Mouse (Mus musculus) ES-E14 (cell line): Measurements from ENCODE around the gene Rmnd5b. TPM values are rescaled to one million over a fixed set of nuclear protein-coding genes. Genes with fewer than 3 reads are reported as not detected.
"Not testable (repeated sequence)": the region's sequence is repeated elsewhere in the genome, so short reads cannot be mapped to it uniquely, and the experiment has no call there.

Experiments
- DNase-seq: peaks from one replicate; pipeline ENCODE4 v3.0.0-alpha.2; 2013; ENCODE audit warnings: low read depth, low spot score
- H3K27ac ChIP-seq: 2 replicates; pipeline ENCODE4 v1.5.1; 2012; ENCODE audit warnings: low read depth, mild to moderate bottlenecking, low read length, moderate library complexity, mixed read lengths; ENCODE audit not compliant: poor library complexity, insufficient read depth, severe bottlenecking
- H3K36me3 ChIP-seq: 2 replicates; pipeline ENCODE4 v1.6.1; 2012; ENCODE audit warnings: mild to moderate bottlenecking, low read length, moderate library complexity, mixed read lengths; ENCODE audit not compliant: control insufficient read depth, poor library complexity, insufficient read depth, severe bottlenecking
- H3K4me1 ChIP-seq, 2 experiments: fragments of 150-350 bp in 1 of 2; sonication (generic) in 1 of 2; 2 replicates each; pipeline ENCODE4 v1.6.1; 2012; ENCODE audit warnings: low read length in 2 of 2, mild to moderate bottlenecking in 1 of 2, mixed read lengths in 1 of 2; ENCODE audit not compliant: control insufficient read depth in 2 of 2, insufficient read depth in 2 of 2, poor library complexity in 1 of 2
- H3K4me3 ChIP-seq, 2 experiments: fragments of 150-350 bp in 1 of 2; sonication (generic) in 1 of 2; 2 replicates each; pipeline ENCODE4 v1.5.1; 2012; ENCODE audit warnings: low read length in 2 of 2, low read depth in 1 of 2, mild to moderate bottlenecking in 1 of 2, mixed read lengths in 1 of 2; ENCODE audit not compliant: insufficient read depth in 1 of 2, poor library complexity in 1 of 2, severe bottlenecking in 1 of 2
- H3K9ac ChIP-seq: 2 replicates; pipeline ENCODE4 v1.6.1; 2012; ENCODE audit warnings: low read depth, mild to moderate bottlenecking, low read length, mixed read lengths; ENCODE audit not compliant: poor library complexity, insufficient read depth, severe bottlenecking
- H3K9me3 ChIP-seq: fragments of 150-350 bp; sonication (generic); 2 replicates; pipeline ENCODE4 v1.6.1; 2012; ENCODE audit warnings: low read depth, mild to moderate bottlenecking, low read length; ENCODE audit not compliant: control insufficient read depth, insufficient read depth
- CHD2 ChIP-seq: IDR thresholded peaks from 2 replicates; pipeline ENCODE4 v1.6.1; 2014; ENCODE audit warnings: mild to moderate bottlenecking, low read depth, low read length, inconsistent platforms
- HCFC1 ChIP-seq: IDR thresholded peaks from 2 replicates; pipeline ENCODE4 v1.6.1; 2012; ENCODE audit warnings: low read length, inconsistent platforms, borderline replicate concordance; ENCODE audit not compliant: insufficient read depth
- MAFK ChIP-seq: IDR thresholded peaks from 2 replicates; pipeline ENCODE4 v1.6.1; 2014; ENCODE audit warnings: mild to moderate bottlenecking, low read depth, low read length, inconsistent platforms; ENCODE audit not compliant: insufficient read depth
- ZC3H11A ChIP-seq: IDR thresholded peaks from 2 replicates; pipeline ENCODE4 v1.6.1; 2012; ENCODE audit warnings: low read depth, mild to moderate bottlenecking, inconsistent platforms, low read length, borderline replicate concordance
- ZNF384 ChIP-seq: IDR thresholded peaks from 2 replicates; pipeline ENCODE4 v1.6.1; 2012; ENCODE audit warnings: low read depth, low read length, inconsistent platforms
- in situ Hi-C, 2 experiments: fragments of 600-800 bp; cut with MboI; formaldehyde crosslinking; loops; one replicate each; pipeline ENCODE4 v1.15.1; 2025; ENCODE audit warnings: low sequenced_read_pairs in 2 of 2, inconsistent platforms in 1 of 2; ENCODE audit not compliant: unreplicated experiment in 2 of 2
- total RNA-seq: library from RNA; depleted of rRNA; stranded (reverse); fragments of 300-350 nt; gene quantifications from 2 replicates; pipeline ENCODE4 v1.2.3, GENCODE M21; 2012

Gene Rmnd5b
- total RNA-seq, 1 experiment = 41.1 TPM

DNA sequence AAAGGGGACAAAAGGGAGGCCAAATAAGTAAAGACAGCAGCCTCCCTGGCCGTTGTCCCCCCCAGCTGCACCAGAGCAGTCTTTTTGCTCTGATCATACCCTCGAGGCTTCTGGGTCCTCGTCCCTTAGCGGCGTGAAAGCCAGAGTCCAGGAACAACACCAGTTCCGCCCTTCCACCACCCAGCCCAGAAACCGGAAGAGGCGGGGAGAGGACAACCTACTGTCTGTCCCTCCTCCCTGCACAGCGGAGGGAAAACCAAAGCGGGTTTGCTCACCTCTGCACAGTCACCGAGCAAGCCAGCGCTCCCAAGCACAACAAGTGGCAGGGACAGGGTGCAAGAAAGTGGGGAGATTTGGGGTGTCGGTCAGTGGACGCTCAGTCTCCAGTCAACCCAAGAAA, 20.1 kb downstream of the Rmnd5b start:
- TF ChIP-seq ZNF384 = no peak
- H3K9me3 ChIP-seq = no peaks in the 10 kb centered on the region
- H3K9ac ChIP-seq = peak overlapping the region; percentile 80; the same call in 1 of the 2 replicates
- H3K36me3 ChIP-seq = no peaks in the 10 kb centered on the region
- in situ Hi-C loops = loop anchor here (5.0 to 10.0 kb wide), 2 partner anchors 67 to 69 kb away; partner anchors contain the start of gene 0610009B22Rik (in 1 of the 2)
- H3K4me3 ChIP-seq = peak overlapping the region; percentile 54 to 73
- H3K27ac ChIP-seq = peak overlapping the region; percentile 69
- peak; percentile 71 for DNase-seq
- peaks cover 2 to 7% of the 10 kb centered on the region in 2 experiments; a peak in 2 of 4 replicates for H3K4me1 ChIP-seq

DNA sequence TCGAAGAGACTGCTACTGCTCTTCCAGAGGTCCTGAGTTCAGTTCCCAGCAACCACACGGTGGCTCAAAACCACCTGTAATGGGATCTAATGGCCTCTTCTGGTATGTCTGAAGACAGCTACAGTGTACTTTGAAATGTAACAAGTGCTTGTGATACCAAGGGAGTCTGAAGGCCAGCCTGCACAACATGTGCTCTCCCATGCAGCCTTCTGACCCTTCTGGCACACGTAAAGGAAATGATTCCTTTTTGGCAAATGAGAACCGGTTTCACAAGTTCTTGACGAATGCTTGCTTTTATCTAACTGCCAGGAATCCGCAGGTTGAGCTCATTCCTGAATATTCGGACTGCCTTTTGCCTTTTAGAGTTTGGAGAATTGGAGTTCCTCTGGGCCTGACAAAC, 20.6 kb downstream of the Rmnd5b start:
- H3K4me3 ChIP-seq = peak overlapping the region; percentile 37 to 73
- no peaks in the 10 kb centered on the region for H3K9me3 ChIP-seq
- no peak for TF ChIP-seq MAFK
- TF ChIP-seq ZNF384 = no peak
- no peak for TF ChIP-seq HCFC1
- no peak for TF ChIP-seq CHD2
- no peak for TF ChIP-seq ZC3H11A
- peak overlapping the region; percentile 69; the same call in 1 of the 2 replicates for H3K27ac ChIP-seq
- DNase-seq = no peak
- H3K9ac ChIP-seq = peak overlapping the region; percentile 41; the same call in 1 of the 2 replicates
- in situ Hi-C loops = loop anchor here (5.0 to 10.0 kb wide), 2 partner anchors 67 to 70 kb away; partner anchors contain the start of gene 0610009B22Rik (in 1 of the 2)
- H3K36me3 ChIP-seq = no peaks in the 10 kb centered on the region
- H3K4me1 ChIP-seq = peaks cover 2 to 7% of the 10 kb centered on the region in 2 experiments; a peak in 2 of 4 replicates

DNA sequence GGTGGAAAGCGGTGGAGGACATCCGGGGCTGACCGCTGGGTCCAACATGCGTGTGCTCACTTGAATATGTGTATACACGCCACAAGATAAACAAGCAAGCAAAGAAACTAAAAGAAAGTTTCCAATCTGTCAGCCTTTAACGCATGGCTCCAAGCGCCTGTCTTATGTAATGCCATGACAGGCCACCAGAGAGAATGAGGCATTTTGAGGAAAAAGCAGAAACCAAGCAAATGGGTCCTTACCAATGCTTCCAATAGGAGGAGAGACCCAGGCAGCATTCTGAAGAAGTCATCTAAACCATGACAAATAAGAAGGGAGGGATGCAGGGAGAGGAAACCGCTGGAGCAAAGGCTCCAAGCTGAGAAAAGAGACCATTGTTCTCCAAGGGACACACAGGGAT, 21.4 kb downstream of the Rmnd5b start:
- H3K4me1 ChIP-seq = peaks cover 2 to 7% of the 10 kb centered on the region in 2 experiments; a peak in 2 of 4 replicates
- no peak for DNase-seq
- H3K4me3 ChIP-seq = peak overlapping the region in 1 of 2 experiments; percentile 10; a peak in 1 of 4 replicates
- TF ChIP-seq CHD2 (no peak), ZC3H11A (no peak), HCFC1 (no peak), MAFK (no peak), ZNF384 (no peak)
- no peaks in the 10 kb centered on the region for H3K9me3 ChIP-seq
- in situ Hi-C loops = loop anchor here in 1 of 2 experiments (10.0 kb wide), 1 partner anchor 71 kb away; the partner anchor contains the start of gene 0610009B22Rik
- no peak overlapping the region for H3K27ac ChIP-seq
- no peaks in the 10 kb centered on the region for H3K36me3 ChIP-seq
- H3K9ac ChIP-seq = peak overlapping the region; percentile 41; the same call in 1 of the 2 replicates

DNA sequence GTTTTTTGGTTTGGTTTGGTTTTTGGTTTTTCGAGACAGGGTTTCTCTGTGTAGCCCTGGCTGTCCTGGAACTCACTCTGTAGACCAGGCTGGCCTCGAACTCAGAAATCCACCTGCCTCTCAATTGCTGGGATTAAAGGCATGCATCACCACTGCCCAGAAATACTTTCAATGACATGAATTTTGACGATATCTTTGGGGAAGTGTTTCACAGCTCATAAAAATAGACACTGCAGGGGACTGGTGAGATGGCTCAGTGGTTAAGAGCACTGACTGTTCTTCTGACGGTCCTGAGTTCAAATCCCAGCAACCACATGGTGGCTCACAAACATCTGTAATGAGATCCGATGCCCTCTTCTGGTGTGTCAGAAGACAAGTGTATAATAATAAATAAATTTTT, 25.8 kb downstream of the Rmnd5b start:
- in situ Hi-C loops = loop anchor here in 1 of 2 experiments (10.0 kb wide), 1 partner anchor 75 kb away; the partner anchor contains the start of gene 0610009B22Rik
- not testable (repeated sequence) for H3K9ac ChIP-seq, H3K4me1 ChIP-seq

DNA sequence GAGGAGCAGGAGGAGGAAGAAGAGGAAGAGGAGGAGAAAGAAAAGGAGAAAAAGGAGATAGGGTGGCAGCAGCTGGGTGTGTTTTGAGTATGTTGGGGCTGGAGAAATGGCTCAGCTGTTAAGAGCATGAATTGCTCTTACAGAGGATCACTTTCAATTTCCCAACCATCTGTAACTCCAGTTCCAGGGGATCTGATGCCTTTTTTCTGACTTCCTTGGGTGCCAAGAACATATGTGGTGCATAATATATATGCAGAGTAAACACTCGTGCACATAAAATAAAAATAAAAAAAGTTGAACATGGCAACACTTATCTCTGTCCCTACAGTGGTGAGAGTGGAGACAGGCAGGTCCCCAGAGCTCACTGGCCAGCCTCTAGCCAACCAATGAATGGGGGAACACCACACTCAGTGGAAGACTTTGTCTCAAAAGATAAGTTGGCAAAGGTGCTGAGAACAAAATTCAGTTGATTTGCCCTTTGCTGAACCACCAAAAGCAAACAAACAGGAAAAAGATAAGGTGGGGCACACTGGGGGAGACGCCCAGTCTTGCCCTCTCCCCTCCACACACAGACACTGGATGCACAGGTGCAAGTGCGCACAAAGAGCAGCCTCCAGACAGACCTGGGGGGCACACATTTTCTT, 26.3 kb downstream of the Rmnd5b start:
- in situ Hi-C loops = no loop called here
- no peak for DNase-seq
- peaks cover 2 to 5% of the 10 kb centered on the region in 2 experiments; a peak in 1 of 4 replicates for H3K4me1 ChIP-seq
- H3K9me3 ChIP-seq = no peaks in the 10 kb centered on the region
- no peak overlapping the region for H3K27ac ChIP-seq
- peaks cover 15% of the 10 kb centered on the region for H3K36me3 ChIP-seq
- no peak overlapping the region for H3K9ac ChIP-seq
- H3K4me3 ChIP-seq = no peak overlapping the region
- no peak for TF ChIP-seq CHD2
- no peak for TF ChIP-seq ZC3H11A
- no peak for TF ChIP-seq ZNF384
- TF ChIP-seq HCFC1 = no peak
- TF ChIP-seq MAFK = no peak

More for the DNA sequence above, 25.8 kb downstream of the Rmnd5b start:
- H3K9me3 ChIP-seq, H3K27ac ChIP-seq, DNase-seq, H3K4me3 ChIP-seq: not testable (repeated sequence)
- peaks cover 10% of the 10 kb centered on the region for H3K36me3 ChIP-seq
